8 mouse cellular contexts compared by ENCODE assay signal in the genomic region with DNA sequence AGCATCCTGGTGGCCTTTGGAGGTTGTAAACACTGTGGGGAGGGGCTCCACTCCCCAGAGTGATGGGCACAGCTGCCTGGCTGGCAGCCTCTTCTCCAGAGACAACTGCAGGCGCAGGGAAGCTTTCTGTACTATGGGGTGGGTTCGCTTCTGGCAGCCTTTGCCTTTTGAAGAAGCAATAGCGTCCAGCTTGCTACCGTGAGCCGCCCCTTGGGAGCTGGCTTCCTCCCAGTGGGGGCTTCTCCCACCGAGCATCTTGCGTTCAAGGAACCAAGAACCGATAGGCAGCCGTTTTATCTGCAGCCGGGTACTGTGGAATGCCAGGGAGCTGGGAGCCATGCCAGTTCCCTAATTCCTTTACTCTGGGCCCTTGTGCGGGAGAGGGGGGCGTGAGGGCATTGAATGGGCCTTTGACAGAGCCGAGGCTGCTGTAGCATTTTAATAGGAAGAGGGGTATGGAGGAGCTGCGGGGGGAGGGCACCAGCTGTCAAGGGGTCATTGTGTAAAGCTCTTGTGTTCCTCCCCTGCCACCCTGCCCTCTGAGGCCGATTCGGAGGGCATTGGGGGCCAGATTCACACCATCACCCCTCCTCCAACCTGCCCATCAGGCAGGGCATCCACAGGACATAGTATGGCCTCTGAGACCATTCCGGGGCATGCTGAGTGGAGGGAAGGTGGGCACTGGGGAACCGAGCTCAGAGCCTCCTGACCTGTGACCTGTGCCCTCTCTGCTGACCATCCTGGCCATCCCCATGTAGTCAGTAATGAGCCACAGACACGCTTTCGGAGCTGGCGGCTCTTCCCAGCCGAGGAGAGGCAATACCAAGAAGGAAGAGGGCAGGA. TPM values are rescaled to one million over a fixed set of nuclear protein-coding genes. Genes with fewer than 3 reads are reported as not detected.
DNase-seq lines count a peak whose midpoint lies in the region; ATAC-seq and TF ChIP-seq lines count a peak whose summit lies in the region.

No protein-coding gene starts in this region.

- peak; percentile 46 for DNase-seq in cerebellum, adult 8-10 months
- peak; percentile 57 for DNase-seq in gastrocnemius, postnatal 14 days
- DNase-seq in left cerebral cortex, postnatal 25 days (ENCODE audit: low spot score in 2 of 2) = peak; percentile 54 to 75
- DNase-seq in skeletal muscle tissue, adult 2 months (ENCODE audit: low read depth, low spot score) = peak; percentile 68
- no peak for DNase-seq in yolk sac, embryonic 10.5 days (ENCODE audit: low spot score)
- DNase-seq in thymus, postnatal 25 days = no peak

- H3ac ChIP-seq in C2C12 (ENCODE audit: control insufficient read depth, insufficient read length, low read depth) = no peak overlapping the region

- 61% methylated on average over 22 of the region's 22 CpGs for WGBS in kidney, embryonic 15.5 days

- H3K27ac ChIP-seq in kidney, embryonic 15.5 days = no peak overlapping the region

- no peaks in the 10 kb centered on the region for H3K9me3 ChIP-seq in kidney, embryonic 15.5 days (replicated peaks)

- ATAC-seq in kidney, embryonic 15.5 days (replicated peaks; ENCODE audit: low FRiP score) = no peak

- no peak overlapping the region for H3K4me3 ChIP-seq in C2C12 (ENCODE audit: insufficient read depth, poor library complexity, severe bottlenecking)
- no peak overlapping the region for H3K4me3 ChIP-seq in kidney, embryonic 15.5 days (replicated peaks)

- no peak overlapping the region for H3K4me2 ChIP-seq in kidney, embryonic 15.5 days

- no peak for TF ChIP-seq CTCF in C2C12 (IDR thresholded peaks at IDR 0.05; ENCODE audit: control insufficient read depth, insufficient read depth, insufficient read length)

- no peaks in the 10 kb centered on the region for H3K79me2 ChIP-seq in C2C12 (ENCODE audit: control insufficient read depth, insufficient read depth)

- no peaks in the 10 kb centered on the region for H3K27me3 ChIP-seq in C2C12 (ENCODE audit: control insufficient read depth, insufficient read depth, insufficient read length)
- no peaks in the 10 kb centered on the region; the same call in 1 of the 2 replicates for H3K27me3 ChIP-seq in kidney, embryonic 15.5 days

- H3K4me1 ChIP-seq in kidney, embryonic 15.5 days = peaks cover 8% of the 10 kb centered on the region; the same call in 1 of the 2 replicates

- intact Hi-C loops in gastrocnemius, postnatal 14 days (cut with DNase I; ENCODE audit: low total_unique reads) = no loop called here
- intact Hi-C loops in left cerebral cortex, postnatal 25 days (cut with DNase I) = no loop called here

- H3K36me3 ChIP-seq in C2C12 (ENCODE audit: control insufficient read depth, insufficient read depth) = peaks cover 60% of the 10 kb centered on the region
- peaks cover 6% of the 10 kb centered on the region; the same call in 1 of the 2 replicates for H3K36me3 ChIP-seq in kidney, embryonic 15.5 days

- no peak overlapping the region for H3K9ac ChIP-seq in kidney, embryonic 15.5 days

- H3K79me3 ChIP-seq in C2C12 (ENCODE audit: low read depth) = no peaks in the 10 kb centered on the region

TF ChIP-seq in C2C12, 6 proteins besides CTCF, POLR2A, EP300 and RAD21:
- TF ChIP-seq MYOD1 (IDR thresholded peaks at IDR 0.05; ENCODE audit: control insufficient read depth, insufficient read length, low read depth) (peak; percentile 86), CEBPB (IDR thresholded peaks at IDR 0.05; ENCODE audit: low read depth) (no peak)

RNA-seq across cellular contexts. Expression of gene Dnaic2, which starts 22.9 kb away (rescaled TPM):
- polyA plus RNA-seq in C2C12 (2012; fragmentation: generic; extraction: Trizol) = 0.27 TPM
- total RNA-seq in gastrocnemius, postnatal 14 days (2021) = under 1 TPM; 0.49 to 0.68 TPM
- 1 to 10 TPM in 1 of 2 experiments, under 1 TPM in 1; 0.62 to 1.4 TPM for total RNA-seq in left cerebral cortex, postnatal 25 days (2021)
- polyA plus RNA-seq in kidney, embryonic 15.5 days (2015; fragmentation: Nextera tagmentation; extraction: Ambion mirVana) = 0.41 and 0.56 TPM in 2 replicates

RNA-seq across cellular contexts. Expression of gene Ttyh2, which starts 29.1 kb away (rescaled TPM):
- polyA plus RNA-seq in C2C12 (2012; fragmentation: generic; extraction: Trizol) = 20.1 TPM
- 10 to 100 TPM; 32.9 to 48.2 TPM for total RNA-seq in gastrocnemius, postnatal 14 days (2021)
- 10 to 100 TPM; 18.6 to 21.4 TPM for total RNA-seq in left cerebral cortex, postnatal 25 days (2021)
- 15.2 and 15.8 TPM in 2 replicates for polyA plus RNA-seq in kidney, embryonic 15.5 days (2015; fragmentation: Nextera tagmentation; extraction: Ambion mirVana)

RNA-seq across cellular contexts. Expression of gene Rpl38, which starts 36.0 kb away (rescaled TPM):
- 3,802 TPM for polyA plus RNA-seq in C2C12 (2012; fragmentation: generic; extraction: Trizol)
- 100 to 1,000 TPM; 832 to 884 TPM for total RNA-seq in gastrocnemius, postnatal 14 days (2021)
- 100 to 1,000 TPM; 765 to 799 TPM for total RNA-seq in left cerebral cortex, postnatal 25 days (2021)
- 1,080 and 1,196 TPM in 2 replicates for polyA plus RNA-seq in kidney, embryonic 15.5 days (2015; fragmentation: Nextera tagmentation; extraction: Ambion mirVana)

Comparison
In these comparisons a context has a peak if more than half of its experiments do, and no peak if none do; other contexts are left out.
1. DNase-seq: peak in cerebellum, adult 8-10 months (single experiment), gastrocnemius, postnatal 14 days (single experiment), left cerebral cortex, postnatal 25 days (2 of 2) and skeletal muscle tissue, adult 2 months (single experiment); none in yolk sac, embryonic 10.5 days (single experiment) and thymus, postnatal 25 days (single experiment).